Mouse (Mus musculus) E14TG2a.4 (cell line): ENCODE measurements around the gene Syt16.

Experiments
- CTCF ChIP-seq: conservative IDR thresholded peaks from 2 replicates; pipeline ENCODE4 v1.5.1; 2014; ENCODE audit warnings: low read length
- NANOG ChIP-seq: IDR thresholded peaks from 2 replicates; pipeline ENCODE4 v1.6.1; 2014; ENCODE audit warnings: borderline replicate concordance, low read length, mixed read lengths

DNA sequence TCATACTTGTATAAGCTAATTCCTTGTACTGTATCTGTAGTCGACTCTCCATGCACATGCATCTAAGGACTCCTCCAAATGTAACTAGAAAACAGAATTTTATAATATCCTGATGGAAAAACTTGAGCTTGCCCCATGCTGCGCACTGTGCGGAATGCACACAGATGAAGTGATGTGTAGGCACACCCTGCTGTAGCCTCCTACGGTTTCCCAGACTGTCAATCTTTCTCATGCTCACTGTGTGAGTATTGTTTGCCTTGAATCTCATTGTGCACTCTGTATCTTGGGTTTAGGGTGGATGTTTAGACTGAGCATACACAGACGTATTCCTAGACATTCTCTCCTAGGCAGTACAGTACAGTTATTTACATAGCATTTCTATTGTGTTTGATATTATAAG, 203.9 kb downstream of the Syt16 start:
- no peak for TF ChIP-seq CTCF
- no peak for TF ChIP-seq NANOG
